Mouse (Mus musculus) small intestine, adult 2 months (tissue): ENCODE data around the gene Zfpl1.

Experiments used
- CTCF ChIP-seq: fragments of 200-500 bp; IDR thresholded peaks from 2 replicates; pipeline ENCODE4 v1.5.1; 2012; ENCODE audit warnings: low read depth, mild to moderate bottlenecking, control low read depth, inconsistent platforms, low read length, moderate library complexity, mixed read lengths; ENCODE audit not compliant: insufficient replicate concordance, insufficient read length; ENCODE audit errors: extremely low read depth
- POLR2A ChIP-seq: fragments of 200-500 bp; IDR thresholded peaks from 2 replicates; pipeline ENCODE4 v1.6.1; 2012; ENCODE audit warnings: low read depth, mild to moderate bottlenecking, control low read depth, inconsistent platforms, low read length, moderate library complexity

- TF ChIP-seq CTCF (no peak), POLR2A (peak; percentile 40)
These were observed 16.9 kb downstream of the Zfpl1 start, which contains the start of gene Tm7sf2 for GRCm38 (mm10) chr19:6067724-6068415.
